Mouse (Mus musculus): ENCODE data around the gene Wnt2b.

The Wnt2b gene

DNA sequence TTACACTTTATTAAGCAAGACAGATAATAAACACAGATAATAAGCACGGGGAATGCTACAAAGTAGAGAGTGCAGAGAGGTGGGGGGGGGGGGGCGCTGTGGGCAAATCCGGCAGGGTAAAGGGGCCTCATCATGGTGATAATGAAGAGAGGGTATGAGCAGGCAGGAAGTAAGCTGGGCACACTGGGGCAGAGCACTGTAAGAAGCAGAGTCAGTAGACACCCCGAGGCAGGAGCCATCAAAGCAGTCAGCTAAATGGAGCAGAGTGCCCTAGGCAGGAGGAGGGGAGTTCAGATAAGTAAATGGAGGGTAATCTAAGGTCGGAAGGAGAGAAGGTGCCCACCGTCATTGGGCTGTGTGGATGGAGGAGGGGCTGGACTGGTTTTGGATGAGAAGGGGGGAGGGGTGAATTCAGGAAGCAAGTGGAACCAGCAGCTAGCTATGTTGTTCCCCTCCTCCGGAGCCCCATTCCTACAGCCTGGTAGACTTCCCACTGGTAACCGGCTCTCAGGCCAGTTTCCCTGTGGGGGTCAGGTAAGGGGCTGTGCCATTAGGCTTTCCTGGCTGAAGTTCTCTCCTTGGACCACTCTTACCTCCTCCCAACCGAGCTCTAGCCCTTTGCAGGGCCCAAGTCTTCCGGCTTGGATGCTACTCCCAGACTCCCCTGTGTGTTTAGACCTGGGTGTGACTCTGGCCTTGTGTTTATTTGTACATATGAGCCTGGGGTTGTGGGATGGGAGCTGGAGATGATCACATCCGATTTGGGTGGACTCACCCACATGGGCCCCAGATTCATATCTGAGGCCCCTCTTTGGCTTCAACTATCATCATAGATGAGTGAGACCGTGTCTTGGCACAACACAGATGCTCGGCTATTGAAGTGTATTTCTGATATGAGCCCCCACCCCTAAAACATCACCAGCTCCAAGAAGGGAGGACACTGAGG lies 1.9 kb upstream of the Wnt2b start:
- no peak for DNase-seq (ENCODE audit: inconsistent ontology term)

- no peak for DNase-seq (ENCODE audit: inconsistent ontology term)
Observed at GRCm38 (mm10) chr3:104962866-104963265, 1.1 kb upstream of the Wnt2b start.

GRCm38 (mm10) chr3:104962141-104962611 lies 455 bp upstream of the Wnt2b start:
- DNase-seq (ENCODE audit: inconsistent ontology term), result no peak

DNA sequence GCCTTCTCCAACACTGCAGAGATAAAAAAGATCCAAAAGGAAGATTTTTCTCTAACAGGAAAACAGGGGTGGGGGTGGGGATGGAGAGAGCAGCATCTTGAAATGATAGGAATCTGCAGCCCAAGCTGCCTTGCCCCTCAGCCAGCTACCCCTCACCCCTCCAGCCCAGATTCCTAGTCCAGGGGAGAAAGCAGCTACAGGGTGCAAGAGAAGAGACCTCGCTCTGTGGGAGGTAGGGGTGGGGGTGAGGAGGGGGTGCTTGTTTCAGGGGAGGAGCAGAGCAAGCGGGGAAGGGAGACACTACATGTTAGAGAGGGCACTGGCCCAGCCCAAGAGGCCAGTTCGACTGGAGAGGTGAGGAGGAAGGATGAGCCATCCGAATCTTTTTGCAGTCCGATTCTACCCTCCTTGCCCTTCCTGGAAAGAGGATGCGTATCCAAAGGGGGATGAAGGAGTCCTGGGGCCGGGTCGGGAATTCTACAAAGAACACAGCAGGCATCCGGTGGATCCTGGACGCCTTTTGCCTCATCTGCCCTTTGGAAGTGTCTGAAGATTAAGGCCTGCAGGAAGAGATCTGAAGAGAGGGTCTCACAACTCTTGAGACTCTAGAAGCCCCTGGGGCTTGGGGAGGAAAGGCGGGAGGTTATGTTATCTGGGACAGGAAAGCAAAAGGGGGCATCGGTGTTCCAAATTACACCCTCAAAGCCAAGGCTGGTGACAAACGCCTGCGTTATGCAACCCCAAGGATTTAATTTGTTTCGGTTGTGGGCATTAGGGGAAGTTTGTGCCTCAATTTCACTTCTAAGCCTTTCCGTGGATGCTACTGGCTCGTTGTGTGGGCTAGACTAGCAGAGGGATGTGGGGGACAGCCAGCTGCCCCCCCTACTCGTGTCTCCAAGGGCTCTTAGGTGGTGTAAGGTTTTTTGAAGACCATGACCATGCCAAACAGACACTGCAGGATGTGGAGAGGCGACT lies 1.4 kb downstream of the Wnt2b start:
- no peak for DNase-seq (ENCODE audit: inconsistent ontology term)

GRCm38 (mm10) chr3:104956131-104956581 lies 5.6 kb downstream of the Wnt2b start:
- DNase-seq (ENCODE audit: inconsistent ontology term), result no peak

DNA sequence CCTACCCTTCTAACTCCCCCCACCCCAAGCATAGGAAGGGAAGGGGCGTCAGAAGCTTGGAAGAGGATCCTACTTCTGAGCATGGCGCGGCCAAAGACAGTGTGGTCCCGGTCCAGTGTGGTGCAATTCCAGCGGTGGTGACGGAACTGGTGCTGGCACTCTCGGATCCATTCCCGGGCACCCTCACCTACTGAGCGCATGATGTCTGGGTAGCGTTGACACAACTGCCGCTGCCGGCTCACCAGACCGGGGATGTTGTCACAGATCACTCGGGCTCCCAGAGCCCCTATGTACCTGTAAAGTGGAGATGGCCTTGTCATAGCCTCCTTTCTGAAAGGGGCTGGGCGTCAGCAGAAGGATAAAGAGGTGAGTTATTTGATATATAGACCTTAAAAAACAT lies 7.2 kb downstream of the Wnt2b start:
- no peak for DNase-seq (ENCODE audit: inconsistent ontology term)

DNA sequence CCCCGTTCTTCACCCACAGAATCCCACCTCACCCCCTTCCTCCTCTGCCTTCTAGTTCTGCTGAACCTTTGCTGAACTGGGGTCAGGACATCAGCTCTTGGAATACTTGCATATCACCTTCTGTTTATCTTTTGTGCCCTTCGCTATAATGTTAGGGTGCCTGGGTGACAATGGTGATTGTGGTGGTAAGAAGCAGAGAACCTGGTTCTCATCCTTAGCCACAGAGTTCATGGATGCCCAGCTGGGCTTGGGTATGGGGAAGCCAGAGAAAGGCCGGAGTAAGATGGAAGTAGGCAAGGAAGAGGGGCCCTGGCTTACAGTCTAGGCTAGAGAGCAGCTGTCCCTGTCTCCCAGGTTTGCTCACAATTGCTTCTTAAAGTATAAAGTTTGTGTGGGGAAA lies 7.6 kb downstream of the Wnt2b start:
- DNase-seq (ENCODE audit: inconsistent ontology term), result no peak

- DNase-seq (ENCODE audit: inconsistent ontology term), result no peak
Observed at GRCm38 (mm10) chr3:104952891-104953670, 8.6 kb downstream of the Wnt2b start.

- DNase-seq (ENCODE audit: inconsistent ontology term), result no peak
Observed at GRCm38 (mm10) chr3:104950926-104951325, 10.8 kb downstream of the Wnt2b start.

DNA sequence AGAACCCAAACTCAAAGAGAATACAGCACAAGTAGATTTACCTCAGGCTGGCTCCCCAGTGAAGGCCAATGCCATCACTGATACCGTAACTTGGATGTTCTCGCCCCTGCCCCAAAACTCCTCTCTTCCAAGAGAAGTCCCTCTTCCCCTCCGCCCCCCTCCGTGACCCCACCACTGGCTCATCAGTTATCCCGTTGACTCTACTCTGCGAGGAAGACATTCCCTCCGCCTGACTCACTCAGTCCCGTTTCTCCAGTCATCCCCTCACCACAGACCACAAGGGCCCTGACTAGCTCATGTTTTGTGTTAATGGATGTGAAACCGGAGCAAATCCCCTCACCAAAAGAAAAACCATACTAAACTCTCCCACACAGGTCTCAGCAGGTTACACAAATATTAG lies 16.8 kb downstream of the Wnt2b start:
- peak; percentile 71 for DNase-seq (ENCODE audit: inconsistent ontology term)

GRCm38 (mm10) chr3:104943333-104943732 lies 18.4 kb downstream of the Wnt2b start:
- DNase-seq (ENCODE audit: inconsistent ontology term), result peak; percentile 73

- DNase-seq (ENCODE audit: inconsistent ontology term), result no peak
Observed at GRCm38 (mm10) chr3:104942682-104943081, 19.0 kb downstream of the Wnt2b start.

DNA sequence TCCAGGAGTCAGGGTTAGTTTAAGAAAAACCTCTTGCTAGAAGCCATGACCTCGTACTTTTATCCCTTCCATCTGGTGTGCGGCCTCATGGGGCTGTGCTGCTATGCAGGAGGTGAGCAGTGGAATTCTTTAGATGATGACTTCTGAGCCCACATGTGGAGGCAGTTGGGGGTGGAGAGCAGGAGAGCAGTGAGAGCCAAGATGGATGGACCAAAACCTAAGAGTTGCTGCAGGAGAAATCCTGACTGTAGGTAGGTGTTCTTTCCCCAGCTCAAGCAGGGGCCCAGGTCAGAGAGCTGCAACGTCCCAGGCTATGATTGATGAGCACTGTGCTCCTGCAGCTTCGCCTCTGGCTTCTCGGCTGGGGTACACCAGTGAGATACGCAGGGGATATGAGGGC lies 21.0 kb downstream of the Wnt2b start:
- DNase-seq (ENCODE audit: inconsistent ontology term), result no peak

GRCm38 (mm10) chr3:104938327-104938726 lies 23.4 kb downstream of the Wnt2b start:
- peak; percentile 49 for DNase-seq (ENCODE audit: inconsistent ontology term)

DNA sequence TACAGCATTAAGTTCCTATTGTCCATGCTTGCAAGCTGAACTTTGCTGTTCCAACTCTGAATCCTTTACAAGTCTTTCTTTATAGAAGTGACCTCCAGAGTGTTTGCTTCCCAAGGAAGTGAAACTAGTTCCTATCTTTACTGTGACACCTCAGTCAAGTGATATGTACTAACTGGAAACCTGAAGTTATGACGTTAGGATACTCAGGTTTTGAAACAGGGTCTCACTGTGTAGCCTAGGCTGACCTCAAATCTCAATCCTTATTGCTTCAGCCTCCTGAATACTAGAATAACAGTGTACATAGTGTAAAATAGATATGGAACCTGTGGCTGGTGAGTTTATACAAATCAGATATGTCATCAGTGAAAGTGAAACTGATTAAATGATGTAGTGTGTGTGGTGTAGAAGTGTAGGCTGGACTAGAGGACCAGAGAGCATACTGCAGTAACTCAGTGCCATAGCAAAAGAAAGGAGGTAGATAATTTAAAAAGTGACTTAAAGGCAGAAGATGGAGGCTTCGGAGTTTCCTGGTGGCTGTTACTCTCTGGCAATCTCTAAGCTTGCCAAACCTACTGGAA lies 23.9 kb downstream of the Wnt2b start:
- no peak for DNase-seq (ENCODE audit: inconsistent ontology term)

- DNase-seq (ENCODE audit: inconsistent ontology term), result no peak
Observed at GRCm38 (mm10) chr3:104929385-104929784, 32.3 kb downstream of the Wnt2b start.

DNA sequence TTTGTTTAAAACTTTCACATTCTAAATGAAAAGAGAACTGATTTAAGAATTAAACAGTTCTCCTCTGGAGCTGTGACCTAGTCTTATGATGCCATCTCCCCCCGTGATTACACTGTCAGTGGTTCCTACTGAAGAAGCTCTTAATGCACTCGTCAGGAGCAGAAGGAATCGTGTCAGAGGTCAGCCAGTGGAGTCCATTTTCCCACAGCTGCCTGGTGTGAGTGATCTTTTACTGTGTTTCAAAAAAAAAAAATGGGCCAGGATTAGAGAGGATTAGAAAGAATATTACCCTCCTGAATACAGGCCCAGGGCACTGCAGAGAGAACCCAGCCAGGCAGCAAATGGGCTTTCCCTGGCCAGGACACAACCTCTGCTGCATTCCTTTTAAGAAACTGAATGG lies 46.7 kb downstream of the Wnt2b start:
- DNase-seq (ENCODE audit: inconsistent ontology term), result no peak

- no peak for DNase-seq (ENCODE audit: inconsistent ontology term)
Observed at GRCm38 (mm10) chr3:104909195-104909594, 52.5 kb downstream of the Wnt2b start.

- no peak for DNase-seq (ENCODE audit: inconsistent ontology term)
Observed at GRCm38 (mm10) chr3:104906007-104906406, 55.7 kb downstream of the Wnt2b start.

DNA sequence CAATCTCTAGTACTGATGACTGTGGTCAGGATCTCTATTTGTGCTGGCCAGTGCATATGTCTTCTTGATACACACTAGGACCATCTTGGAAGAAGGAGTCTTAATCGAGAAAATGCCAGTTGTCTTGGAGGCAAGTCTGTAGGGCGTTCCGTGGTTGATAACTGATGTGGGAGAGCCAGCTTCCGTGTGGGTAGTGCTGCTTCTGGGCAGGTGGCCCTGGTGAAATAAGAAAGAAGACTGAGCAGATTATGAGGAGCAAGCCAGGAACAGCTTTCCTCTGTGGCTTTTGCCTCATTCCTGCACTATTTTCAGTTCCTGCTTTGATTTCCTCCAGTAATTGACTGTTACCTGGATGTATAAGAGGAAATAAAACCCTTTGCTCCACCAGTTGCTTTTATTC lies 56.3 kb downstream of the Wnt2b start:
- no peak for DNase-seq (ENCODE audit: inconsistent ontology term)

GRCm38 (mm10) chr3:104901154-104901553 lies 60.6 kb downstream of the Wnt2b start:
- DNase-seq (ENCODE audit: inconsistent ontology term), result no peak
